Mouse (Mus musculus): Measurements from ENCODE around the gene Hyal3. TPM values are rescaled to one million over a fixed set of nuclear protein-coding genes. Genes with fewer than 3 reads are reported as not detected.

The Hyal3 gene
- total and polyA plus RNA-seq, 2 experiments from 2014 or later = 1.9 to 4.9 TPM

GRCm38 (mm10) chr9:107586504-107586903 is 5.9 kb downstream of the Hyal3 start:
- TF ChIP-seq CTCF (IDR thresholded peaks at IDR 0.05; ENCODE audit: low read depth) = no peak
- Histone ChIP-seq H3K27me3 (ENCODE audit: insufficient read depth, low read length) (no peaks in the 10 kb centered on the region), H3K4me1 (ENCODE audit: insufficient read depth, low read length) (peaks cover 9% of the 10 kb centered on the region; the same call in 1 of the 2 replicates), H3K4me2 (ENCODE audit: low read depth, low read length) (no peak overlapping the region), H3K27ac (no peak overlapping the region), H3K9me3 (ENCODE audit: low read length) (no peaks in the 10 kb centered on the region), H3K9ac (replicated peaks; ENCODE audit: low read length) (no peak overlapping the region), H3K4me3 (ENCODE audit: low read length) (no peak overlapping the region), H3K36me3 (ENCODE audit: insufficient read depth, low read length) (peaks cover 24% of the 10 kb centered on the region)
- DNase-seq (ENCODE audit: low spot score) = no peak
- WGBS = 89% methylated on average over 5 of the region's 5 CpGs
- ATAC-seq = no peak

- H3K9me3 ChIP-seq (ENCODE audit: low read length) = no peaks in the 10 kb centered on the region
- ATAC-seq = peak; percentile 98
- no peak within 1 kb of the TSS; the same call in 1 of the 2 replicates for H3K27ac ChIP-seq
- H3K4me3 ChIP-seq (ENCODE audit: low read length) = peak within 1 kb of the TSS; percentile 64
- peak within 1 kb of the TSS; percentile 49 for H3K9ac ChIP-seq (replicated peaks; ENCODE audit: low read length)
- WGBS = 15% methylated on average over 46 of the region's 46 CpGs
- DNase-seq (ENCODE audit: low spot score) = peak; percentile 99
- TF ChIP-seq CTCF (IDR thresholded peaks at IDR 0.05; ENCODE audit: low read depth) = no peak
- peaks cover 9% of the 10 kb centered on the region; the same call in 1 of the 2 replicates for H3K4me1 ChIP-seq (ENCODE audit: insufficient read depth, low read length)
- H3K4me2 ChIP-seq (ENCODE audit: low read depth, low read length) = peak within 1 kb of the TSS; percentile 91
- no peaks in the 10 kb centered on the region for H3K27me3 ChIP-seq (ENCODE audit: insufficient read depth, low read length)
- peaks cover 27% of the 10 kb centered on the region for H3K36me3 ChIP-seq (ENCODE audit: insufficient read depth, low read length)
Measured at GRCm38 (mm10) chr9:107586974-107587832, 6.6 kb downstream of the Hyal3 start, which contains the start of gene Ifrd2. Gene Ifrd2, plus strand, starts transcription at chr9:107587642.

- H3K36me3 ChIP-seq (ENCODE audit: insufficient read depth, low read length) = peaks cover 25% of the 10 kb centered on the region
- no peak for ATAC-seq
Measured at GRCm38 (mm10) chr9:107587833-107588639, 7.4 kb downstream of the Hyal3 start.

GRCm38 (mm10) chr9:107590058-107590772 is 9.6 kb downstream of the Hyal3 start:
- Histone ChIP-seq H3K36me3 (ENCODE audit: insufficient read depth, low read length) (peaks cover 26% of the 10 kb centered on the region), H3K4me3 (ENCODE audit: low read length) (no peak overlapping the region), H3K9ac (replicated peaks; ENCODE audit: low read length) (no peak overlapping the region), H3K27me3 (ENCODE audit: insufficient read depth, low read length) (no peaks in the 10 kb centered on the region), H3K4me1 (ENCODE audit: insufficient read depth, low read length) (peaks cover 9% of the 10 kb centered on the region; the same call in 1 of the 2 replicates), H3K27ac (no peak overlapping the region), H3K9me3 (ENCODE audit: low read length) (no peaks in the 10 kb centered on the region), H3K4me2 (ENCODE audit: low read depth, low read length) (no peak overlapping the region)
- no peak for ATAC-seq
- no peak for TF ChIP-seq CTCF (IDR thresholded peaks at IDR 0.05; ENCODE audit: low read depth)
- 88% methylated on average over 25 of the region's 25 CpGs for WGBS
- DNase-seq (ENCODE audit: low spot score) = no peak

More at GRCm38 (mm10) chr9:107587833-107588639, 7.4 kb downstream of the Hyal3 start:
- no peaks in the 10 kb centered on the region for H3K9me3 ChIP-seq (ENCODE audit: low read length)
- H3K4me3 ChIP-seq (ENCODE audit: low read length) = peak overlapping the region; percentile 64
- peak; percentile 63 for DNase-seq (ENCODE audit: low spot score)
- peak overlapping the region; percentile 49 for H3K9ac ChIP-seq (replicated peaks; ENCODE audit: low read length)
- 6% methylated on average over 33 of the region's 33 CpGs for WGBS
- H3K4me2 ChIP-seq (ENCODE audit: low read depth, low read length) = peak overlapping the region; percentile 91
- peaks cover 9% of the 10 kb centered on the region; the same call in 1 of the 2 replicates for H3K4me1 ChIP-seq (ENCODE audit: insufficient read depth, low read length)
- no peak overlapping the region; the same call in 1 of the 2 replicates for H3K27ac ChIP-seq
- no peak for TF ChIP-seq CTCF (IDR thresholded peaks at IDR 0.05; ENCODE audit: low read depth)
- no peaks in the 10 kb centered on the region for H3K27me3 ChIP-seq (ENCODE audit: insufficient read depth, low read length)

- Histone ChIP-seq H3K27me3 (ENCODE audit: insufficient read depth, low read length) (no peaks in the 10 kb centered on the region), H3K9me3 (ENCODE audit: low read length) (no peaks in the 10 kb centered on the region), H3K4me1 (ENCODE audit: insufficient read depth, low read length) (peaks cover 9% of the 10 kb centered on the region; the same call in 1 of the 2 replicates), H3K27ac (no peak overlapping the region), H3K36me3 (ENCODE audit: insufficient read depth, low read length) (peaks cover 26% of the 10 kb centered on the region), H3K9ac (replicated peaks; ENCODE audit: low read length) (no peak overlapping the region), H3K4me3 (ENCODE audit: low read length) (no peak overlapping the region), H3K4me2 (ENCODE audit: low read depth, low read length) (no peak overlapping the region)
- no peak for TF ChIP-seq CTCF (IDR thresholded peaks at IDR 0.05; ENCODE audit: low read depth)
- 98% methylated on average over 6 of the region's 6 CpGs for WGBS
- no peak for ATAC-seq
- no peak for DNase-seq (ENCODE audit: low spot score)
Measured at GRCm38 (mm10) chr9:107590773-107591060, 10.1 kb downstream of the Hyal3 start.

All from hindbrain, postnatal 0 days (tissue).